Mouse (Mus musculus): ENCODE data around the gene Krba1. TPM values are rescaled to one million over a fixed set of nuclear protein-coding genes. Genes with fewer than 3 reads are reported as not detected.

The Krba1 gene
- total and polyA plus RNA-seq, 3 experiments = 4.8 to 8.7 TPM; not detected in 1

DNA sequence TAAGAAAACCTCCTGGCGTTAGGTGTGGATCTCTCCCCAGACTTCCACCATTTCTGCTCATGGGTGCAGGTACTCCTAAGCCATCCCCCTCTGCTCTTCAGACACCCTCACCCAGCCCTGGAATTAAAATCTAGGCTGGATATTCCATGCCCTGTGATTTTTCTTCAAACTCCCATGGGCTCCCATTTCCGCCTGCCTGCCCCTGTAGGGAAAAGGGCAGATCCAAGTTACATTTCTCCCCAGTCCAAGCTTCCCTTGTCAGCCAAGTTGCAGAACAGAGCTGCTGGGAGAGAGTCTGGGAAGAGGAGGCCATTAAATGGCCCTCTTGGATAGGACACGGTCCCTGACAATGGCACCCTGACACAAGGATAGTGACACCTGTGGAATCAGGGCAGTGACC is 50.9 kb downstream of the Krba1 start:
- no peak overlapping the region for H3K27ac ChIP-seq (ENCODE audit: control insufficient read depth, low read depth, low read length)
- H3K36me3 ChIP-seq (ENCODE audit: control insufficient read depth in 1 of 2, insufficient read depth in 2 of 2, low read length in 2 of 2) = no peaks in the 10 kb centered on the region
- peaks cover 0 to 2% of the 10 kb centered on the region in 2 experiments; a peak in 1 of 4 replicates for H3K27me3 ChIP-seq (ENCODE audit: control insufficient read depth in 1 of 2, insufficient read depth in 2 of 2, low read length in 2 of 2)
- H3K9me3 ChIP-seq (replicated peaks; ENCODE audit: insufficient read depth, low read length) = no peaks in the 10 kb centered on the region
- TF ChIP-seq ZC3H11A (IDR thresholded peaks at IDR 0.05; ENCODE audit: low read depth, low read length) = no peak
- TF ChIP-seq KAT2A (conservative IDR thresholded peaks at IDR 0.05; ENCODE audit: low read depth, low read length) = no peak
- no peak for TF ChIP-seq RAD21 (IDR thresholded peaks at IDR 0.05; ENCODE audit: low read depth, low read length)
- no peak for TF ChIP-seq NRF1 (IDR thresholded peaks at IDR 0.05; ENCODE audit: insufficient read depth, low read depth, low read length, poor library complexity, severe bottlenecking)
- no peak for TF ChIP-seq MXI1 (IDR thresholded peaks at IDR 0.05; ENCODE audit: low read depth, low read length)
- TF ChIP-seq TAL1 (IDR thresholded peaks at IDR 0.05; ENCODE audit: low read length) = no peak
- TF ChIP-seq TCF12 (IDR thresholded peaks at IDR 0.05; ENCODE audit: low read depth, low read length) = no peak
- TF ChIP-seq RCOR1 (IDR thresholded peaks at IDR 0.05; ENCODE audit: low read depth, low read length) = no peak
- no peak for TF ChIP-seq POLR2AphosphoS5 (IDR thresholded peaks at IDR 0.05; ENCODE audit: borderline replicate concordance, low read depth, low read length)
- TF ChIP-seq GABPA (IDR thresholded peaks at IDR 0.05; ENCODE audit: low read depth, low read length) = no peak
- TF ChIP-seq USF1 (IDR thresholded peaks at IDR 0.05; ENCODE audit: low read depth, low read length) = no peak
- H3K4me3 ChIP-seq (ENCODE audit: control insufficient read depth in 1 of 2, insufficient read depth in 1 of 2, low read depth in 2 of 2, low read length in 2 of 2) = no peak overlapping the region
- H3K4me1 ChIP-seq (ENCODE audit: control insufficient read depth in 1 of 2, insufficient read depth in 2 of 2, low read length in 2 of 2) = no peaks in the 10 kb centered on the region
- DNase-seq (ENCODE audit: low read depth, low spot score) = no peak
- H3K9ac ChIP-seq (ENCODE audit: control insufficient read depth, low read depth, low read length, poor library complexity, severe bottlenecking) = no peak overlapping the region
- no peaks in the 10 kb centered on the region for H3K79me2 ChIP-seq (ENCODE audit: control insufficient read depth, insufficient read depth, low read length, poor library complexity)

DNA sequence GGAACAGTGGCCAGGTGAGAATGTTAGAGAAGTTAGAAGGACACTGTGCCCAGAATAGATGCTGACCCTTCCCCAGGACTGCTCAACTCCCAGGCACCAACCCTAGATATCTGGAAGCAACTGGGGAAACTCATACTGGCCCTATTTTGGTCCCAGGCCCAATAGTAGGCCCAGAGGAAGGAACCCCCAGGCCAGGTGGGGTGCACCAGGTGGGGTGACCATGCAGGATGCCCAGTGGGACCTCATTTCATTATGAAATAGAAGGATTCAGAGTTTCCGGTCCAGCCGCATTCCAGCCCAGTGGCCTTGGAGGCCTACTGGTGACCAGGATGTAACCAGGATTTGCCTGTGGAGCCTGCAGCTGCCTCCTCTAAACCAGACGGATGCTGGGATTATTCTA is 51.5 kb downstream of the Krba1 start:
- Histone ChIP-seq H3K79me2 (ENCODE audit: control insufficient read depth, insufficient read depth, low read length, poor library complexity) (no peaks in the 10 kb centered on the region), H3K4me3 (ENCODE audit: control insufficient read depth in 1 of 2, insufficient read depth in 1 of 2, low read depth in 2 of 2, low read length in 2 of 2) (no peak overlapping the region), H3K36me3 (ENCODE audit: control insufficient read depth in 1 of 2, insufficient read depth in 2 of 2, low read length in 2 of 2) (no peaks in the 10 kb centered on the region), H3K27me3 (ENCODE audit: control insufficient read depth in 1 of 2, insufficient read depth in 2 of 2, low read length in 2 of 2) (peaks cover 0 to 2% of the 10 kb centered on the region in 2 experiments; a peak in 1 of 4 replicates), H3K9me3 (replicated peaks; ENCODE audit: insufficient read depth, low read length) (no peaks in the 10 kb centered on the region), H3K4me1 (ENCODE audit: control insufficient read depth in 1 of 2, insufficient read depth in 2 of 2, low read length in 2 of 2) (no peaks in the 10 kb centered on the region), H3K9ac (ENCODE audit: control insufficient read depth, low read depth, low read length, poor library complexity, severe bottlenecking) (no peak overlapping the region), H3K27ac (ENCODE audit: control insufficient read depth, low read depth, low read length) (no peak overlapping the region)
- no peak for TF ChIP-seq MEF2A (IDR thresholded peaks at IDR 0.05; ENCODE audit: extremely low read depth, insufficient replicate concordance, low read depth, low read length, poor library complexity, severe bottlenecking)
- no peak for TF ChIP-seq USF2 (IDR thresholded peaks at IDR 0.05; ENCODE audit: borderline replicate concordance in 1 of 2, insufficient read depth in 1 of 2, low read depth in 1 of 2, low read length in 2 of 2)
- TF ChIP-seq MXI1 (IDR thresholded peaks at IDR 0.05; ENCODE audit: low read depth, low read length) = no peak
- no peak for TF ChIP-seq JUND (IDR thresholded peaks at IDR 0.05; ENCODE audit: low read depth, low read length)
- no peak for TF ChIP-seq ZMIZ1 (IDR thresholded peaks at IDR 0.05; ENCODE audit: low read depth, low read length)
- no peak for TF ChIP-seq KAT2A (conservative IDR thresholded peaks at IDR 0.05; ENCODE audit: low read depth, low read length)
- TF ChIP-seq CHD2 (IDR thresholded peaks at IDR 0.05; ENCODE audit: low read length) = no peak
- TF ChIP-seq RCOR1 (IDR thresholded peaks at IDR 0.05; ENCODE audit: low read depth, low read length) = no peak
- no peak for TF ChIP-seq SMC3 (IDR thresholded peaks at IDR 0.05; ENCODE audit: low read depth, low read length)
- no peak for TF ChIP-seq POLR2A (IDR thresholded peaks at IDR 0.05; ENCODE audit: control insufficient read depth in 1 of 2, insufficient read depth in 1 of 2, low read depth in 1 of 2, low read length in 2 of 2, poor library complexity in 1 of 2)
- no peak for TF ChIP-seq CTCF (IDR thresholded peaks at IDR 0.05 in 2 of 3, conservative IDR thresholded peaks at IDR 0.05 in 1 of 3; ENCODE audit: control insufficient read depth in 1 of 3, insufficient read depth in 1 of 3, low read depth in 2 of 3, low read length in 3 of 3, poor library complexity in 1 of 3, severe bottlenecking in 1 of 3)
- TF ChIP-seq USF1 (IDR thresholded peaks at IDR 0.05; ENCODE audit: low read depth, low read length) = no peak
- TF ChIP-seq POLR2AphosphoS5 (IDR thresholded peaks at IDR 0.05; ENCODE audit: borderline replicate concordance, low read depth, low read length) = no peak
- TF ChIP-seq TBP (IDR thresholded peaks at IDR 0.05; ENCODE audit: low read depth, low read length) = no peak
- TF ChIP-seq ZNF384 (IDR thresholded peaks at IDR 0.05; ENCODE audit: low read depth, low read length) = no peak
- DNase-seq (ENCODE audit: low read depth, low spot score) = no peak

Data from MEL (cell line).